Mouse (Mus musculus): ENCODE results near the gene Hdgf.

- TF ChIP-seq POLR2A (IDR thresholded peaks at IDR 0.05; ENCODE audit: control insufficient read depth, low read depth, low read length) (no peak; the same call in 1 of the 2 replicates), CTCF (IDR thresholded peaks at IDR 0.05; ENCODE audit: control insufficient read depth, insufficient read depth, insufficient replicate concordance, low read depth, low read length) (no peak)
Measured at GRCm38 (mm10) chr3:87885281-87886003, 20.7 kb upstream of the Hdgf start, which contains the start of gene Prcc.
